Mouse (Mus musculus): ENCODE results near the gene Gstp3. TPM values are rescaled to one million over a fixed set of nuclear protein-coding genes. Genes with fewer than 3 reads are reported as not detected.

The Gstp3 gene
- total RNA-seq (2014; fragmentation: Nextera tagmentation) (38.1 and 40.8 TPM in 2 replicates), total RNA-seq (2017) (21.0 and 24.6 TPM in 2 replicates), polyA plus RNA-seq (2012) (5.6 and 9.3 TPM in 2 replicates)

DNA sequence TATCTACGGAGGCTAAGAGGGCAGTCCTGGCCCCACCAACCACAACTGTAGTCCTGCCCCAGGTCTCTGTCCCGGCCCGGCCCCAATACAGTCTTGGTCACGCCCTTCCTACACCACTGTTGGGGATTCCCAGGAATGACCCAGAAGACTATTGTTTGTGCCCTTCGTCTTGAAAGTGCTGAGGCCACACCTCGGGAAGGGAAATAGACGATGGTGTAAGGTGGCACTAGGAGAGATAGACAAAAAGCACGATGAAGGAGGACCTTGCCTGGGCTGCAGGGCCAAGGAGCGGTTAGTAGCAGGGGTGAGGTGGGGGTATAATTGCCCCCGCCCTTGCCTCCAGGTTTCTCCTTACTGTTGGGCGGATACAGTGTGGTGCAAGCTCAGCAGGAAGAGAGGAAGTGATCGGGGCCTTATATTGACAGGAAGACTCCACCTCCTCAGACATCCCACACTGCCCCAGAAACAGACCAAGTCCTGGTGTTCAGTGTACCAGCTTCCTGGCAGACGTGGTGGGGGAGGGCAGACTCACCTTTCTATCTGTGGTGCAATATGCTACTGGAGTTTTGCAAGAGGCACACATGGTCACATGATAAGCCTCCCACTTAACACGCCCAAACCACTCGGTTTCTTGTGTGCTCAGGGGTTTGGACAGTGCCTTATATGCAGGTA, at the start of gene Gstp3:
TSS of gene Gstp3 (minus strand) at position 501 of the 672 bp plus-strand sequence.
- peak; percentile 56 for DNase-seq (ENCODE audit: low spot score)
- Histone ChIP-seq H3K4me3 (ENCODE audit: low read depth, low read length) (peak within 1 kb of the TSS; percentile 68), H3K27me3 (ENCODE audit: insufficient read depth, low read length) (peaks cover 4% of the 10 kb centered on the region), H3K9me3 (replicated peaks) (no peaks in the 10 kb centered on the region), H3K4me1 (ENCODE audit: insufficient read depth, low read depth, low read length) (peaks cover 28% of the 10 kb centered on the region), H3K36me3 (replicated peaks) (peaks cover 12% of the 10 kb centered on the region)
- TF ChIP-seq GATA1 (IDR thresholded peaks at IDR 0.05; ENCODE audit: borderline replicate concordance, low read length) (no peak), TAL1 (conservative IDR thresholded peaks at IDR 0.05; ENCODE audit: low read depth, low read length) (no peak), GATA2 (IDR thresholded peaks at IDR 0.05; ENCODE audit: borderline replicate concordance, low read depth, low read length) (no peak), POLR2AphosphoS5 (IDR thresholded peaks at IDR 0.05; ENCODE audit: insufficient replicate concordance, low read depth, low read length) (no peak), CTCF (IDR thresholded peaks at IDR 0.05; ENCODE audit: low read depth, low read length) (no peak)
- ATAC-seq (ENCODE audit: extremely low read depth, insufficient number of reproducible peaks, low FRiP score, poor library complexity, severe bottlenecking), result peak; percentile 70

DNA sequence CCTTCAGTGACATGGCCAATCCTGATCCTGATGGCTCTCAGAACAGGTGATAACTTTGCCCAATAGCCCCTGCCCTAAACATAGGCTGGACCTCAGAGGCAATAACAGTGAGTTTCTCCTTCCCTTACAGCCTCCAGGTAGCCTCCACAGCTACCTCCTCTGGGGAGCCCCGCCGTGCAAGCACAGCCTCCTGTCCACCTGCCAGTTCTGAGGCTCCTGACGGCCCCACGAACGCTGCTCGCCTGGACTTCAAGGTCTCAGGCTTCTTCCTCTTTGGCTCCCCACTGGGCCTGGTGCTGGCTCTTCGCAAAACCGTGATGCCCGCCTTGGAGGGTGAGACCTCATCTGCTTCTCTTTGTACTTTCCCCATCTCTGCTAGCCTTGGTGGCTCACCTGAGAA, 49.2 kb upstream of the Gstp3 start:
- Histone ChIP-seq H3K36me3 (replicated peaks) (peaks cover 95% of the 10 kb centered on the region), H3K27me3 (ENCODE audit: insufficient read depth, low read length) (no peaks in the 10 kb centered on the region), H3K4me1 (ENCODE audit: insufficient read depth, low read depth, low read length) (peaks cover 17% of the 10 kb centered on the region), H3K9me3 (replicated peaks) (no peaks in the 10 kb centered on the region), H3K4me3 (ENCODE audit: low read depth, low read length) (no peak overlapping the region)
- DNase-seq (ENCODE audit: low spot score) (no peak), ATAC-seq (ENCODE audit: extremely low read depth, insufficient number of reproducible peaks, low FRiP score, poor library complexity, severe bottlenecking) (no peak)
- TF ChIP-seq TAL1 (conservative IDR thresholded peaks at IDR 0.05; ENCODE audit: low read depth, low read length) (no peak), GATA1 (IDR thresholded peaks at IDR 0.05; ENCODE audit: borderline replicate concordance, low read length) (no peak), GATA2 (IDR thresholded peaks at IDR 0.05; ENCODE audit: borderline replicate concordance, low read depth, low read length) (no peak), POLR2AphosphoS5 (IDR thresholded peaks at IDR 0.05; ENCODE audit: insufficient replicate concordance, low read depth, low read length) (no peak), CTCF (IDR thresholded peaks at IDR 0.05; ENCODE audit: low read depth, low read length) (no peak)

DNA sequence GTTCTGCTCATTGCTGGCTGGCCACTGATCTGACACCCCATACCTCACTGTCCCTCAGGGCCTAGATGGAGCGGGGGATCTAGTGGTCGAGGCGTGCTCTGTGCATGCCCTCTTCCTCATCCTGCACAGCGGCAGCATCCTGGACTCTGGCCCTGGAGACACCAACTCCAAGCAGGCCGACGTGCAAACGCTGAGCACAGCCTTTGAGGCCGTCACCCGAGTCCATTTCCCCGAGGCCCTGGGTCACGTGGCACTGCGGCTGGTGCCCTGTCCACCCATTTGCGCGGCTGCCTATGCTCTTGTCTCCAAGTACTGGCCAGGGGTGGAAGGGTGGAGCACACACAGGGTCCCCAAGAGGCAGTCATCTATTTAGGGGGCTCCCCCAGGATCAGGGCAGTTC, 47.3 kb upstream of the Gstp3 start:
- no peak for DNase-seq (ENCODE audit: low spot score)
- TF ChIP-seq GATA1 (IDR thresholded peaks at IDR 0.05; ENCODE audit: borderline replicate concordance, low read length), result no peak
- no peak for TF ChIP-seq TAL1 (conservative IDR thresholded peaks at IDR 0.05; ENCODE audit: low read depth, low read length)
- no peak for TF ChIP-seq GATA2 (IDR thresholded peaks at IDR 0.05; ENCODE audit: borderline replicate concordance, low read depth, low read length)
- no peak for TF ChIP-seq POLR2AphosphoS5 (IDR thresholded peaks at IDR 0.05; ENCODE audit: insufficient replicate concordance, low read depth, low read length)
- TF ChIP-seq CTCF (IDR thresholded peaks at IDR 0.05; ENCODE audit: low read depth, low read length), result no peak
- H3K4me1 ChIP-seq (ENCODE audit: insufficient read depth, low read depth, low read length), result peaks cover 10% of the 10 kb centered on the region
- ATAC-seq (ENCODE audit: extremely low read depth, insufficient number of reproducible peaks, low FRiP score, poor library complexity, severe bottlenecking), result no peak
- H3K9me3 ChIP-seq (replicated peaks), result no peaks in the 10 kb centered on the region
- H3K4me3 ChIP-seq (ENCODE audit: low read depth, low read length), result no peak overlapping the region
- no peaks in the 10 kb centered on the region for H3K27me3 ChIP-seq (ENCODE audit: insufficient read depth, low read length)
- H3K36me3 ChIP-seq (replicated peaks), result peaks cover 95% of the 10 kb centered on the region

DNA sequence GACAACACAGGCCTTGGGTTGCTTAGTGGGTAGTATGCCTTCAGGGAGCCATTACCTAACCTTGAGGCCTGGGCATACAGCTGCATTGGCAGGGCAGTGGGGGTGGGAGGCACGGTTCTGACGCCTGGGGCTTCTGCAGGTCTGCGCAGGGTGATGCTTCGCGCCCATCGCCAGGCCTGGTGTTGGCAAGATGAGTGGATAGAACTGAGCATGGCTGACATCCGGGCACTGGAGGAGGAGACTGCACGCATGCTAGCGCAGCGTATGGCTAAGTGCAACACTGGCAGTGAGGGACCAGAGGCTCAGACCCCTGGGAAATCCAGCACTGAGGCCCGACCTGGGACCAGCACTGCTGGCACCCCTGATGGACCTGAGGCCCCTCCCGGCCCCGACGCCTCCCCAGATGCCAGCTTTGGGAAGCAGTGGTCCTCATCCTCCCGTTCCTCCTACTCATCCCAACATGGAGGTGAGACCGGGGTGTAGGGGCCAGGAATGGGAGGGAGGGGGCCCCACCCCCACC, 45.4 kb upstream of the Gstp3 start:
- peaks cover 23% of the 10 kb centered on the region for H3K4me1 ChIP-seq (ENCODE audit: insufficient read depth, low read depth, low read length)
- TF ChIP-seq GATA1 (IDR thresholded peaks at IDR 0.05; ENCODE audit: borderline replicate concordance, low read length) (no peak), TAL1 (conservative IDR thresholded peaks at IDR 0.05; ENCODE audit: low read depth, low read length) (no peak), GATA2 (IDR thresholded peaks at IDR 0.05; ENCODE audit: borderline replicate concordance, low read depth, low read length) (no peak), CTCF (IDR thresholded peaks at IDR 0.05; ENCODE audit: low read depth, low read length) (no peak), POLR2AphosphoS5 (IDR thresholded peaks at IDR 0.05; ENCODE audit: insufficient replicate concordance, low read depth, low read length) (no peak)
- peaks cover 84% of the 10 kb centered on the region for H3K36me3 ChIP-seq (replicated peaks)

DNA sequence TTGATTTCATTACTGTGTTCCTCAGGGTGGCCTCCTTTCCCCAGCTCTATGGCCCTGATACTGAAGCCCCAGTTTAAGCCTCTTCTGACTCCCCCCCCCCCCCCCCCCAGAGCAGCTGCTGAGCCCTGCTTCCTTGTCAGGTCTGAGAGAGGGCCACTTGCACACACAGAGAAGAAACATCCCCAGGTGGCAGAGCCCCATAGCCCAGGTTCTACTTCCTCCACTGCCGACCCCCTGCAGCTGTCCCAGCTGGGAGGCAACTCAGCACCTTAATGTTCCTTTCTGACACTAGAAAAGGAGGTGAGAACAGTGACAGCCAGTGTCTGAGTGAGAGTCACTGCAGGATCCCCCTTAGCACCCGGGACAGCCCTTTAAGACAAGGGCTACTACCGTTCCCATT, 44.4 kb upstream of the Gstp3 start:
- Histone ChIP-seq H3K36me3 (replicated peaks) (peaks cover 78% of the 10 kb centered on the region), H3K27me3 (ENCODE audit: insufficient read depth, low read length) (no peaks in the 10 kb centered on the region; the same call in 1 of the 2 replicates), H3K4me1 (ENCODE audit: insufficient read depth, low read depth, low read length) (peaks cover 32% of the 10 kb centered on the region), H3K4me3 (ENCODE audit: low read depth, low read length) (no peak overlapping the region), H3K9me3 (replicated peaks) (no peaks in the 10 kb centered on the region)
- TF ChIP-seq POLR2AphosphoS5 (IDR thresholded peaks at IDR 0.05; ENCODE audit: insufficient replicate concordance, low read depth, low read length) (no peak), GATA2 (IDR thresholded peaks at IDR 0.05; ENCODE audit: borderline replicate concordance, low read depth, low read length) (no peak), CTCF (IDR thresholded peaks at IDR 0.05; ENCODE audit: low read depth, low read length) (no peak), TAL1 (conservative IDR thresholded peaks at IDR 0.05; ENCODE audit: low read depth, low read length) (no peak), GATA1 (IDR thresholded peaks at IDR 0.05; ENCODE audit: borderline replicate concordance, low read length) (no peak)
- DNase-seq (ENCODE audit: low spot score), result no peak
- no peak for ATAC-seq (ENCODE audit: extremely low read depth, insufficient number of reproducible peaks, low FRiP score, poor library complexity, severe bottlenecking)

More for the DNA sequence above, 45.4 kb upstream of the Gstp3 start:
- Histone ChIP-seq H3K4me3 (ENCODE audit: low read depth, low read length) (no peak overlapping the region; the same call in 1 of the 2 replicates), H3K9me3 (replicated peaks) (no peaks in the 10 kb centered on the region), H3K27me3 (ENCODE audit: insufficient read depth, low read length) (no peaks in the 10 kb centered on the region; the same call in 1 of the 2 replicates)
- ATAC-seq (ENCODE audit: extremely low read depth, insufficient number of reproducible peaks, low FRiP score, poor library complexity, severe bottlenecking), result no peak
- DNase-seq (ENCODE audit: low spot score), result no peak

DNA sequence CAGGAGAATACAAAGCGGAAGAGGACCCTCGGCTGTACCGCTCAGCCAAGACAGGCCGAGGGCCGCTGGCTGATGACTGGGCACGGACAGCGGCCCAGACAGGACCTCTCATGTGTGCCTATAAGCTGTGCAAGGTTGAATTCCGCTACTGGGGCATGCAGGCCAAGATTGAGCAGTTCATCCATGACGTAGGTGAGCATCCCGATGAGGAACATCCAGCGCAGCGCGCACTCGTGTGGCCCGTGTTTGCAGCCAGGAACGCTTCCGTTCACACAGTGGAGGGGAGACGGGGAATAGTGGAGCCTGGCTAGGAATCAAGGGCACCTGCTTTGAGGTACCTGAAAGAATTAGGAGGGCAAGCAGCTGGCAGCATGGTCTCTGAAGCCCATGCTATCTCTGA, 43.9 kb upstream of the Gstp3 start:
- peaks cover 78% of the 10 kb centered on the region for H3K36me3 ChIP-seq (replicated peaks)
- ATAC-seq (ENCODE audit: extremely low read depth, insufficient number of reproducible peaks, low FRiP score, poor library complexity, severe bottlenecking) (no peak), DNase-seq (ENCODE audit: low spot score) (no peak)

More for the DNA sequence above, 43.9 kb upstream of the Gstp3 start:
- Histone ChIP-seq H3K9me3 (replicated peaks) (no peaks in the 10 kb centered on the region), H3K4me1 (ENCODE audit: insufficient read depth, low read depth, low read length) (peaks cover 37% of the 10 kb centered on the region), H3K4me3 (ENCODE audit: low read depth, low read length) (no peak overlapping the region), H3K27me3 (ENCODE audit: insufficient read depth, low read length) (no peaks in the 10 kb centered on the region; the same call in 1 of the 2 replicates)
- no peak for TF ChIP-seq GATA2 (IDR thresholded peaks at IDR 0.05; ENCODE audit: borderline replicate concordance, low read depth, low read length)
- TF ChIP-seq CTCF (IDR thresholded peaks at IDR 0.05; ENCODE audit: low read depth, low read length), result no peak
- TF ChIP-seq POLR2AphosphoS5 (IDR thresholded peaks at IDR 0.05; ENCODE audit: insufficient replicate concordance, low read depth, low read length), result no peak
- TF ChIP-seq TAL1 (conservative IDR thresholded peaks at IDR 0.05; ENCODE audit: low read depth, low read length), result no peak
- no peak for TF ChIP-seq GATA1 (IDR thresholded peaks at IDR 0.05; ENCODE audit: borderline replicate concordance, low read length)

Data from G1E (cell line).